Mouse (Mus musculus) gastrocnemius, adult 2 months (tissue): ENCODE data around the gene Olfr1039. TPM values are rescaled to one million over a fixed set of nuclear protein-coding genes. Genes with fewer than 3 reads are reported as not detected.
"Not testable (repeated sequence)": the region's sequence is repeated elsewhere in the genome, so short reads cannot be mapped to it uniquely, and the experiment has no call there.

Experiments
- DNase-seq: peaks from one replicate; pipeline ENCODE4 v3.0.0; 2022
- H3K27ac ChIP-seq: fragments of 200-600 bp; 2 replicates; pipeline ENCODE4 v1.8.1; 2022; ENCODE audit warnings: mild to moderate bottlenecking
- H3K4me3 ChIP-seq: fragments of 200-600 bp; 2 replicates; pipeline ENCODE4 v1.8.1; 2022; ENCODE audit warnings: mild to moderate bottlenecking, moderate library complexity
- CTCF ChIP-seq: fragments of 200-600 bp; IDR thresholded peaks from 2 replicates; pipeline ENCODE4 v1.8.1; 2022; ENCODE audit warnings: antibody characterized with exemption, mild to moderate bottlenecking, moderate library complexity
- intact Hi-C: fragments of 180-260 bp; cut with DNase I; formaldehyde crosslinking; loops from one replicate; pipeline ENCODE4 v1.15.1; 2025
- long read RNA-seq, 2 experiments: library from polyadenylated mRNA; stranded (forward); transcript quantifications; one replicate each; pipeline ENCODE4 v2.0.0; 2021
- total RNA-seq, 2 experiments: library from RNA; stranded (reverse); gene quantifications; 2 replicates each; pipeline ENCODE4 v1.2.3; 2021

Gene Olfr1039
- not detected for total RNA-seq
- long read RNA-seq, experiment 1, result 0 reads
- long read RNA-seq, experiment 2, result 0 reads

- Histone ChIP-seq H3K4me3 (no peak within 1 kb of the TSS), H3K27ac (no peak within 1 kb of the TSS)
- intact Hi-C loops, result no loop called here
- no peak for TF ChIP-seq CTCF
- DNase-seq, result no peak
These were observed at the start of gene Olfr1039 for GRCm38 (mm10) chr2:86135828-86136227. TSS of gene Olfr1039 (minus strand) at chr2:86135928.

- no peak overlapping the region for H3K4me3 ChIP-seq
- TF ChIP-seq CTCF, result no peak
- intact Hi-C loops, result no loop called here
- no peak overlapping the region for H3K27ac ChIP-seq
- no peak for DNase-seq
These were observed 44.2 kb upstream of the Olfr1039 start for GRCm38 (mm10) chr2:86179950-86180349.

GRCm38 (mm10) chr2:86177720-86178119 lies 42.0 kb upstream of the Olfr1039 start, which contains the start of gene Olfr1044:
TSS of gene Olfr1044 (minus strand) at chr2:86177820.
- H3K27ac ChIP-seq, result no peak within 1 kb of the TSS
- intact Hi-C loops, result no loop called here
- DNase-seq, result no peak
- H3K4me3 ChIP-seq, result no peak within 1 kb of the TSS
- no peak for TF ChIP-seq CTCF

- intact Hi-C loops, result not testable (repeated sequence)
These were observed 39.7 kb upstream of the Olfr1039 start for GRCm38 (mm10) chr2:86175422-86175821.

GRCm38 (mm10) chr2:86167422-86167821 lies 31.7 kb upstream of the Olfr1039 start, which contains the start of gene Olfr1043:
TSS of gene Olfr1043 (minus strand) at chr2:86167522.
- no peak for TF ChIP-seq CTCF
- Histone ChIP-seq H3K27ac (no peak within 1 kb of the TSS), H3K4me3 (no peak within 1 kb of the TSS)
- intact Hi-C loops, result no loop called here
- no peak for DNase-seq

More at GRCm38 (mm10) chr2:86175422-86175821, 39.7 kb upstream of the Olfr1039 start:
- DNase-seq, H3K27ac ChIP-seq, H3K4me3 ChIP-seq: not testable (repeated sequence)

GRCm38 (mm10) chr2:86161738-86162137 lies 26.0 kb upstream of the Olfr1039 start, which contains the start of gene Olfr1042:
TSS of gene Olfr1042 (minus strand) at chr2:86161838.
- intact Hi-C loops, result no loop called here
- H3K27ac ChIP-seq, result no peak within 1 kb of the TSS
- TF ChIP-seq CTCF, result no peak
- DNase-seq, result no peak
- H3K4me3 ChIP-seq, result no peak within 1 kb of the TSS

GRCm38 (mm10) chr2:86146632-86147031 lies 10.9 kb upstream of the Olfr1039 start, which contains the start of gene Olfr1040:
TSS of gene Olfr1040 (minus strand) at chr2:86146732.
- no peak within 1 kb of the TSS for H3K27ac ChIP-seq
- no peak for TF ChIP-seq CTCF
- intact Hi-C loops, result no loop called here
- no peak for DNase-seq
- H3K4me3 ChIP-seq, result no peak within 1 kb of the TSS

GRCm38 (mm10) chr2:86087285-86087684 lies 48.4 kb downstream of the Olfr1039 start, which contains the start of gene Olfr1037:
TSS of gene Olfr1037 (minus strand) at chr2:86087385.
- intact Hi-C loops, result no loop called here

GRCm38 (mm10) chr2:86080478-86080877 lies 55.2 kb downstream of the Olfr1039 start:
- H3K4me3 ChIP-seq, H3K27ac ChIP-seq, intact Hi-C loops, DNase-seq: not testable (repeated sequence)

More at GRCm38 (mm10) chr2:86087285-86087684, 48.4 kb downstream of the Olfr1039 start, which contains the start of gene Olfr1037:
- no peak within 1 kb of the TSS for H3K27ac ChIP-seq
- TF ChIP-seq CTCF, result no peak
- H3K4me3 ChIP-seq, result no peak within 1 kb of the TSS
- no peak for DNase-seq

Other genes with a start within 250 kb of the Olfr1039 start
- not detected for gene Olfr1024, start 230.9 kb downstream of the Olfr1039 start, total RNA-seq
- not detected for gene Olfr1025-ps1, start 220.7 kb downstream of the Olfr1039 start, total RNA-seq
- gene Olfr1026, start 214.4 kb downstream of the Olfr1039 start, total RNA-seq, result not detected
- gene Olfr1028, start 185.5 kb downstream of the Olfr1039 start, total RNA-seq, result not detected
- gene Olfr1029, start 162.0 kb downstream of the Olfr1039 start, total RNA-seq, result not detected
- gene Olfr1030, start 156.7 kb downstream of the Olfr1039 start, total RNA-seq, result not detected
- gene Olfr1031, start 145.6 kb downstream of the Olfr1039 start, total RNA-seq, result not detected
- gene Olfr1032, start 130.4 kb downstream of the Olfr1039 start, total RNA-seq, result not detected
- gene Olfr1033, start 115.3 kb downstream of the Olfr1039 start, total RNA-seq, result under 1 TPM in 1 of 2 experiments, not detected in 1; 0.14 TPM
- not detected for gene Olfr1034, start 90.1 kb downstream of the Olfr1039 start, total RNA-seq
- not detected for gene Olfr1036, start 61.9 kb downstream of the Olfr1039 start, total RNA-seq
- gene Olfr1037, start 48.5 kb downstream of the Olfr1039 start, total RNA-seq, result not detected
- gene Olfr1040, start 10.8 kb upstream of the Olfr1039 start, total RNA-seq, result not detected
- not detected for gene Olfr1042, start 25.9 kb upstream of the Olfr1039 start, total RNA-seq
- not detected for gene Olfr1043, start 31.6 kb upstream of the Olfr1039 start, total RNA-seq
- not detected for gene Olfr1044, start 41.9 kb upstream of the Olfr1039 start, total RNA-seq
- gene Olfr52, start 49.8 kb upstream of the Olfr1039 start, total RNA-seq, result not detected
- not detected for gene Olfr1045, start 67.1 kb upstream of the Olfr1039 start, total RNA-seq
- not detected for gene Olfr1046, start 83.4 kb upstream of the Olfr1039 start, total RNA-seq
- not detected for gene Olfr1047, start 95.5 kb upstream of the Olfr1039 start, total RNA-seq
- not detected for gene Olfr1048, start 104.4 kb upstream of the Olfr1039 start, total RNA-seq
- gene Olfr1049, start 122.4 kb upstream of the Olfr1039 start, total RNA-seq, result not detected
- not detected for gene Olfr1051, start 143.2 kb upstream of the Olfr1039 start, total RNA-seq
- not detected for gene Olfr1052, start 156.5 kb upstream of the Olfr1039 start, total RNA-seq
- gene Olfr1053, start 179.4 kb upstream of the Olfr1039 start, total RNA-seq, result not detected
- not detected for gene Olfr1054, start 199.5 kb upstream of the Olfr1039 start, total RNA-seq
- not detected for gene Olfr1055, start 214.4 kb upstream of the Olfr1039 start, total RNA-seq
- gene Olfr1056, start 226.5 kb upstream of the Olfr1039 start, total RNA-seq, result not detected
- gene Olfr1057, start 242.5 kb upstream of the Olfr1039 start, total RNA-seq, result not detected